Mouse (Mus musculus): Measurements from ENCODE around the gene Grin2a.
"Not testable (repeated sequence)": the region's sequence is repeated elsewhere in the genome, so short reads cannot be mapped to it uniquely, and the experiment has no call there.

The Grin2a gene

GRCm38 (mm10) chr16:9624346-9624745 lies 371.0 kb downstream of the Grin2a start:
- no peak for DNase-seq (ENCODE audit: low spot score)

GRCm38 (mm10) chr16:9618206-9618605 lies 377.2 kb downstream of the Grin2a start:
- DNase-seq (ENCODE audit: low spot score): no peak

GRCm38 (mm10) chr16:9617215-9617614 lies 378.1 kb downstream of the Grin2a start:
- no peak for DNase-seq (ENCODE audit: low spot score)

- no peak for DNase-seq (ENCODE audit: low spot score)
Measured at GRCm38 (mm10) chr16:9616807-9617206, 378.6 kb downstream of the Grin2a start.

GRCm38 (mm10) chr16:9612596-9612995 lies 382.8 kb downstream of the Grin2a start:
- DNase-seq (ENCODE audit: low spot score): not testable (repeated sequence)

GRCm38 (mm10) chr16:9607432-9607831 lies 387.9 kb downstream of the Grin2a start:
- no peak for DNase-seq (ENCODE audit: low spot score)

- no peak for DNase-seq (ENCODE audit: low spot score)
Measured at GRCm38 (mm10) chr16:9603983-9604382, 391.4 kb downstream of the Grin2a start.

- DNase-seq (ENCODE audit: low spot score): no peak
Measured at GRCm38 (mm10) chr16:9602579-9602978, 392.8 kb downstream of the Grin2a start.

GRCm38 (mm10) chr16:9589176-9589575 lies 406.2 kb downstream of the Grin2a start:
- no peak for DNase-seq (ENCODE audit: low spot score)

- no peak for DNase-seq (ENCODE audit: low spot score)
Measured at GRCm38 (mm10) chr16:9588431-9588830, 406.9 kb downstream of the Grin2a start.

GRCm38 (mm10) chr16:9583981-9584380 lies 411.4 kb downstream of the Grin2a start:
- DNase-seq (ENCODE audit: low spot score): no peak

- no peak for DNase-seq (ENCODE audit: low spot score)
Measured at GRCm38 (mm10) chr16:9571793-9572192, 423.6 kb downstream of the Grin2a start.

GRCm38 (mm10) chr16:9567286-9567685 lies 428.1 kb downstream of the Grin2a start:
- DNase-seq (ENCODE audit: low spot score): no peak

- no peak for DNase-seq (ENCODE audit: low spot score)
Measured at GRCm38 (mm10) chr16:9561816-9562215, 433.5 kb downstream of the Grin2a start.

- no peak for DNase-seq (ENCODE audit: low spot score)
Measured at GRCm38 (mm10) chr16:9535196-9535595, 460.2 kb downstream of the Grin2a start.

- no peak for DNase-seq (ENCODE audit: low spot score)
Measured at GRCm38 (mm10) chr16:9533564-9534332, 461.6 kb downstream of the Grin2a start.

- DNase-seq (ENCODE audit: low spot score): no peak
Measured at GRCm38 (mm10) chr16:9532843-9533532, 462.4 kb downstream of the Grin2a start.

GRCm38 (mm10) chr16:9527214-9527613 lies 468.1 kb downstream of the Grin2a start:
- no peak for DNase-seq (ENCODE audit: low spot score)

GRCm38 (mm10) chr16:9523314-9523713 lies 472.0 kb downstream of the Grin2a start:
- DNase-seq (ENCODE audit: low spot score): no peak
